Mouse (Mus musculus) heart, embryonic 12.5 days (tissue): ENCODE results near the gene 2810021J22Rik. TPM values are rescaled to one million over a fixed set of nuclear protein-coding genes. Genes with fewer than 3 reads are reported as not detected.
"Not testable (repeated sequence)": the region's sequence is repeated elsewhere in the genome, so short reads cannot be mapped to it uniquely, and the experiment has no call there.

Source experiments
- ATAC-seq: fragments of 200-750 bp; cut with Nextera tagmentation; 2 replicates; pipeline ENCODE4 v1.8.0; 2017; ENCODE audit warnings: moderate TSS enrichment, moderate library complexity; ENCODE audit not compliant: insufficient number of reproducible peaks, low FRiP score
- H3K27ac ChIP-seq: fragments of 300-500 bp; sonication (generic); 2 replicates; pipeline ENCODE4 v1.5.1; 2016; ENCODE audit warnings: mild to moderate bottlenecking, moderate library complexity; ENCODE audit not compliant: poor library complexity, severe bottlenecking
- H3K27me3 ChIP-seq: fragments of 300-500 bp; sonication (generic); replicated peaks from 2 replicates; pipeline ENCODE4 v1.6.1; 2016; ENCODE audit warnings: mild to moderate bottlenecking, moderate library complexity
- H3K36me3 ChIP-seq: fragments of 300-500 bp; sonication (generic); 2 replicates; pipeline ENCODE4 v1.6.1; 2016; ENCODE audit warnings: mild to moderate bottlenecking, moderate library complexity
- H3K4me1 ChIP-seq: fragments of 300-500 bp; sonication (generic); replicated peaks from 2 replicates; pipeline ENCODE4 v1.6.1; 2016; ENCODE audit warnings: mild to moderate bottlenecking
- H3K4me2 ChIP-seq: fragments of 300-500 bp; sonication (generic); 2 replicates; pipeline ENCODE4 v1.6.1; 2016; ENCODE audit warnings: mild to moderate bottlenecking, moderate library complexity
- H3K4me3 ChIP-seq: fragments of 300-500 bp; sonication (generic); 2 replicates; pipeline ENCODE4 v1.5.1; 2016; ENCODE audit warnings: mild to moderate bottlenecking
- H3K9ac ChIP-seq: fragments of 300-500 bp; sonication (generic); 2 replicates; pipeline ENCODE4 v1.6.1; 2016; ENCODE audit warnings: mild to moderate bottlenecking, moderate library complexity
- H3K9me3 ChIP-seq: fragments of 300-500 bp; sonication (generic); replicated peaks from 2 replicates; pipeline ENCODE4 v1.6.1; 2016; ENCODE audit warnings: mild to moderate bottlenecking, moderate library complexity
- WGBS: fragments of 180-500 bp; shearing (Covaris S2); methylation state at CpG from one replicate; pipeline ENCODE4 v1.1.7; 2016; 5-methylcytosine and 5-hydroxymethylcytosine counted together
- polyA plus RNA-seq: library from polyadenylated mRNA; unstranded; fragments of >200 nt; fragmentation: Nextera tagmentation; extraction: Ambion mirVana; gene quantifications from 2 replicates; pipeline ENCODE4 v1.2.1, GENCODE M21; 2016

2810021J22Rik gene
- polyA plus RNA-seq: 3.6 and 4.8 TPM in 2 replicates

DNA sequence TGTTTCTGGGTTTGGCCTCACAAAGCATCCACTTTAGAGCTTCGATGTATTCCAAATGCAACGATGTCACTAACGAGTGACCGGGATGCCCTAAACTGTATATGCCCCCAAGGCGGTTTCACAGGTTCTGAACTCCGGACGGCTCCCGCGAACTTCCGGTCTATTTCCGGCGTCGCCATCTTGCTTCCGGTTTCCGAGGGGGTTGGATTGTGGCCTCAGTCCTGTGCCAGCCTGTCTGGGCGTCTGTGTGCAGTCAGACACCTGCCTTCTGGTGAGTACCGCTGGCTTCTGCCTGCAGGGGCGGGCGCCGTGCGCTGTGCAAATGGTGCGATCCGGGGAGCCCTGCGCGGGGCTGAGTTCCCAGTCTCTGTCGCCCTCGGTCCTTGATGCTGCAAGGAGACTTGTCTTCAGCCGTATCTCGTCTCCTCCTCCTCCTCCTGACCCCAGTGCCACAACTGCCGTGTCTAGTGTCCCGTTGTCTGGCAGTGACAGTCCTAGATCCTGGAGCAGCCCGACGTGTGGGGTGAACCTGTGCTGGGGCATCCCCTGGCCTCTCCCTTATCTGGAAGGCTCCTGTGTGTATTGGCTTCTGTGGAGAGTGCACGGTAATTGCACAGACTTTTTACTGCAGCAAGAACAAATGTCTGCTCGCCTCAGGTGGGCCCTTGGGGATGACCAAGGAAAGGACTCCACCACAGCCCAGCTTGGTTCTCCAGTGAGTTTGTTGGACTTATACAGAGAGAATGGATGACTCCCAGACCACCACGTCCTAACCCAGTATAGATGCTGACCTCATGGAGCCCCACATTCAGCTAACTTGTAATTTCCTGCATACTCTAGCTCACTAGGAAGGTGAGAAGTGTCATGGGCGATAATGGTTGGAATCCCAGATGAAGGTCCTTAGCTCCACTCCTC lies at the start of gene 2810021J22Rik:
TSS of gene 2810021J22Rik (plus strand) at position 178 of the 915 bp plus-strand sequence.
- peak; percentile 88 for ATAC-seq
- peak within 1 kb of the TSS; percentile 78 for H3K9ac ChIP-seq
- H3K9me3 ChIP-seq: 0 out of 2 replicates have a peak, but pooled peaks cover 3% of the 10 kb centered on the region
- H3K4me1 ChIP-seq: peaks cover 11% of the 10 kb centered on the region
- peak within 1 kb of the TSS; percentile 79 for H3K4me3 ChIP-seq
- WGBS: 3% methylated on average over 37 of the region's 37 CpGs
- H3K27ac ChIP-seq: peak within 1 kb of the TSS; percentile 80
- H3K4me2 ChIP-seq: peak within 1 kb of the TSS; percentile 90
- no peaks in the 10 kb centered on the region for H3K27me3 ChIP-seq
- H3K36me3 ChIP-seq: peaks cover 22% of the 10 kb centered on the region

DNA sequence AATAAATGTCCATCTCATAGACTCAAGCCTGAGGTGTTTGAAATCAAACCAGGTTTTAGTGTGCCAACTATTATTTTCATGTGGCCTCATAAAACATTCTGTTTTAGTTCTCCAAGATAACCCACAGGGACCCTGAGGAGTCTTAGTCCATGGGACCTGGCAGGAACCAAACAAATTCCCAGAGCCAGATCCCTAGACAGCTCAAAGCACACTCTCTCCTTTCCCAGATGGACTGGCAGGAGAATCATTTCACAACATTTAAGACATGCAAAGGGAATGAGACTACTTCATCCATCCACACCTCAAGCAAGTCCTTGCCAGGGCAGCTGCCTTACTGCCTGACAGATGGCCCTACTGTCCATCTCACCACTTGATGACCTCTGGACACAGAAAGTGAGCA lies 38.1 kb upstream of the 2810021J22Rik start, which contains the start of gene Olfr312:
TSS of gene Olfr312 (plus strand) at position 301 of the 400 bp plus-strand sequence.
- H3K9me3 ChIP-seq, H3K4me3 ChIP-seq, H3K36me3 ChIP-seq, H3K27ac ChIP-seq, H3K4me2 ChIP-seq, H3K9ac ChIP-seq, H3K27me3 ChIP-seq, ATAC-seq, H3K4me1 ChIP-seq: not testable (repeated sequence)

DNA sequence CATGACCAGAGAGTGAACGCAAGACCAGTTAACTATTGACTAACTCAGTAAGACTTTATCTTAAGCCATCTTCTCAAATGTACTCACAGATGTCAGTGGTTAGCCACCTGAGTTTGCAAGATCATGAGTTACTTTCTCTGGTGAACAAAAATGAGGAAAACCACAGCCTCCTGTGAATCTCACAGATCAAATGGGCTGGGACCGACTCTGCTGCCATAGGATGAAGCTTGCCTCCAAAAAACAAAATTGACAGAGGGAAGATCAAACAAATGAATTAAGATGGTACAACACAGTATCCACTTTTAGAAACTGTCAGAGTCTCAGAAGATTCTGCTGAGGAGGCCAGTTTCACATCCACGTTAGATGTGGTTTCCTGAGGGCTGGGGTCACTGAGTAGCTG lies 37.3 kb upstream of the 2810021J22Rik start:
- ATAC-seq: no peak
- H3K27ac ChIP-seq: no peak overlapping the region
- H3K4me3 ChIP-seq: no peak overlapping the region
- H3K4me1 ChIP-seq: no peaks in the 10 kb centered on the region
- 70% methylated on average over 3 of the region's 3 CpGs for WGBS
- H3K9me3 ChIP-seq: no peaks in the 10 kb centered on the region
- no peak overlapping the region for H3K9ac ChIP-seq
- no peak overlapping the region for H3K4me2 ChIP-seq
- no peaks in the 10 kb centered on the region for H3K36me3 ChIP-seq
- H3K27me3 ChIP-seq: no peaks in the 10 kb centered on the region

DNA sequence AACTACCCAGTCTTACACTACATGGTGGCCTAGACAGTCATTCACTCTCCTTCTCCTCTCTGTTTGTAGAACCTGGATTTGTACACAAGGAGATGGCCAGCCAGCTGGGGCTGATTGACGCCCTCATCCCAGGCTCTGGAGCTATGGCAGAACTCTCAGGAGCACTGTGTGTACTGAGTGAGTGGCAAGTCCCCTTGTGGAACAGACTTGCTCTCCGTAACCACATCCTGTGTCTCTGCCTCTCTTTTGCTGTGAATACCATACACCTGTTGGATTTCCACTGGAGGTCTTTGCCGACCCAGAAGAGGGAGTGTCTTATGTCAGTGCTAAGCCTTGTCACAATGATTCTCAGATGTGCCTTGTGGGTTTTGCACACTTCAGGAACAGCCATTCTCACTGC lies 34.5 kb upstream of the 2810021J22Rik start:
- H3K4me3 ChIP-seq, H3K27me3 ChIP-seq, H3K27ac ChIP-seq, H3K9ac ChIP-seq, H3K36me3 ChIP-seq, ATAC-seq, H3K4me1 ChIP-seq, H3K9me3 ChIP-seq, H3K4me2 ChIP-seq: not testable (repeated sequence)
- WGBS: 74% methylated on average over 3 of the region's 3 CpGs

DNA sequence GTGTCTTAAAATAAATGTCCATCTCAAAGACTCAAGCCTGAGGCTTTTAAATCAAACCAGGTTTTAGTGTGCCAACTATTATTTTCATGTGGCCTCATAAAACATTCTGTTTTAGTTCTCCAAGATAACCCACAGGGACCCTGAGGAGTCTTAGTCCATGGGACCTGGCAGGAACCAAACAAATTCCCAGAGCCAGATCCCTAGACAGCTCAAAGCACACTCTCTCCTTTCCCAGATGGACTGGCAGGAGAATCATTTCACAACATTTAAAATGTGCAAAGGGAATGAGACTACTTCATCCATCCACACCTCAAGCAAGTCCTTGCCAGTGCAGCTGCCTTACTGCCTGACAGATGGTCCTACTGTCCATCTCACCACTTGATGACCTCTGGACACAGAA lies 28.1 kb upstream of the 2810021J22Rik start, which contains the start of gene Olfr311:
TSS of gene Olfr311 (plus strand) at position 301 of the 400 bp plus-strand sequence.
- not testable (repeated sequence) for H3K9ac ChIP-seq, H3K4me1 ChIP-seq, ATAC-seq, H3K9me3 ChIP-seq, H3K4me2 ChIP-seq, H3K27ac ChIP-seq, H3K4me3 ChIP-seq, H3K27me3 ChIP-seq, H3K36me3 ChIP-seq

DNA sequence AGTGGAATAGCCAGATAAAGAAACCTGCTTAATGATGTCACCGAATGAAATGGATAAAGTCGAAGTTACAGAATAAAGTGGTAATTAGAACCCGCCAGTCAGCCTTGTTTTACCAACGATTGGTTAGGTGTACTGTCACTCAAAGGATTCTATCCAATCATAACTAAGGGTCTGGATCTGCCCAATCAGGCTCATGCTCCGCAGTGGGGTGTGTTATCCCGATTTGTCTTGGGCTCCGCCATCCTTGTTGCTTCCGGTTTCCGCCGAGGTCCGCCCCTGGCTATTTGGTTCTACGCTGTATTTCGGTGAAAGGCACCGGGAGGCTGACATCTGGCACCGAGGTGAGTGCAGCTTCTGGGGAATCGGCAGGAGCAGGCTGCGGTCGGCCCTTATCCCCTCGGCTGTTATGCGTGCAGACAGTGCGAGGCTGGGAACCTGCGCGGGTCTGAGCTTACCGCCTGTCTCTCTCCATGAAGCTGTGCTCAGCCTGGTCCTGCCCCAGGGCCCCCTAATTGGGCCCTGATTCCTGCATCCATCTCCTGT lies 20.0 kb upstream of the 2810021J22Rik start, which contains the start of gene Gm12258:
TSS of gene Gm12258 (plus strand) at position 240 of the 543 bp plus-strand sequence.
- Histone ChIP-seq H3K27me3 (no peaks in the 10 kb centered on the region), H3K4me3 (peak within 1 kb of the TSS; percentile 95), H3K4me1 (peaks cover 7% of the 10 kb centered on the region), H3K4me2 (peak within 1 kb of the TSS; percentile 91), H3K9me3 (0 out of 2 replicates have a peak, but pooled peaks cover 3% of the 10 kb centered on the region), H3K36me3 (peaks cover 19% of the 10 kb centered on the region), H3K9ac (peak within 1 kb of the TSS; percentile 89), H3K27ac (peak within 1 kb of the TSS; percentile 78)
- under 1% methylated on average over 24 of the region's 24 CpGs for WGBS
- peak; percentile 100 for ATAC-seq

DNA sequence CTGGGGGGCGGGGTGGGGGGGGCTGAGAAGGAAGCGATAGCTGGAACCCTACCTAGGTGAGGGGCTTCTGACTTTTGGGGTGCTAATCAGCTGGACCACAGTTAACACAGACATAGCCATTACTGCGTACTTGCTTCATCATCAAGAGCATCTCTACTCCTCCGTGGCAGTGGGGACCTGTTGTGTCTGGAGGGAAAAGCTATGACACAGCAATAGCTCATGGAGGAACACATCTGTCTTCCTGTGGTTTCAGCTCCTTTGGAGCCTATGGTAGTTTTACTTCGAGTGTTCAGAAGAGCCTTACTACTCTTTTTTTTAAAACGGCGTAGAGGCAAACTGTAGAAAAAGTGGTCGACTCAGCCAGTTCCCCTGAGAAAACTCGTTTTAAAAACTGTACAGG lies 19.4 kb upstream of the 2810021J22Rik start:
- 0 out of 2 replicates have a peak, but pooled peaks have one; percentile 10 for ATAC-seq
- Histone ChIP-seq H3K27me3 (no peaks in the 10 kb centered on the region), H3K36me3 (peaks cover 25% of the 10 kb centered on the region), H3K4me2 (peak overlapping the region; percentile 91), H3K4me1 (peaks cover 7% of the 10 kb centered on the region), H3K9ac (peak overlapping the region; percentile 89), H3K9me3 (0 out of 2 replicates have a peak, but pooled peaks cover 3% of the 10 kb centered on the region), H3K4me3 (peak overlapping the region; percentile 95), H3K27ac (peak overlapping the region; percentile 78; the same call in 1 of the 2 replicates)
- 44% methylated on average over 9 of the region's 9 CpGs for WGBS

DNA sequence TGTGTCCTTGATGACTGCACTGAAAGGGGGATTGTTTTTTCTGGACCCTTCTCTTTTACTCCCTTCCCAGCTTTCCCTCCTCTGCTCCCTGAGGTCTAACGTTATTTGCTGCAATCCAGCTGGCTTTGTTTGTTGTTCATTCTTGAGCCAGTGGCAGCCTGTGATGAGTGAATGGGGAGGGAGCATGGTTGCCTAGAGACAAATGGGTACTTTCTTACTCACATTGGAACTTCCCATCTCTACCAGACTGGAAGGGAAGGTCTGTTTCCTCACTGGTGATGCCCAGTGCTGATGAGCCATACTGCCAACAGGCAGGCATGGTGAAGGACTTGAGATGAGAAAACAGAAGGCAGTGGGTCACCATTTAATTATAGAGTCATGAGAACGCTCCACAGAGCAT lies 17.3 kb upstream of the 2810021J22Rik start:
- Histone ChIP-seq H3K9ac (no peak overlapping the region), H3K4me3 (no peak overlapping the region), H3K9me3 (0 out of 2 replicates have a peak, but pooled peaks cover 3% of the 10 kb centered on the region), H3K4me2 (no peak overlapping the region), H3K27ac (no peak overlapping the region), H3K27me3 (no peaks in the 10 kb centered on the region), H3K4me1 (peaks cover 7% of the 10 kb centered on the region), H3K36me3 (peaks cover 33% of the 10 kb centered on the region)
- no peak for ATAC-seq
- WGBS: 73% methylated on average over 2 of the region's 2 CpGs

DNA sequence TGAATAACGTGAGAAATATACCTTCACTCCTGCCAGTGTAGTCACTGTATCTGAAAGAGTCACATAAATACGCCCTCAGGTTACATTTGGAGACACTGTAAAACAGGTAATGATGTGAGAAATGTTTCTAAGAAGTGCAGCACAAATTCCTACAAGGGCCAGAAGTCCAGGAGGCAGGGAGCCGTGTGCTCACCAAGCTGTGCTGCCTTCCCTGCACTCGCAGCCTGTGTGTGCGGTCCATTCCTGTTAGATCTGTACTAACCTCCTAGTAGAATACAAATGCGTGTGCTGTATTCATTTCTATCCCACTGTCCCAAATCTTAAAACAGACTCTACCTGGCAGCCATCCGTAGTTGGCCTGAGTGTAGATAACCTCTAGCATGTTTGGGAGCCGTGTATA lies 6.3 kb upstream of the 2810021J22Rik start:
- Histone ChIP-seq H3K9ac (no peak overlapping the region), H3K4me2 (no peak overlapping the region), H3K4me1 (no peaks in the 10 kb centered on the region), H3K27me3 (no peaks in the 10 kb centered on the region), H3K27ac (no peak overlapping the region), H3K9me3 (peaks cover 43% of the 10 kb centered on the region), H3K4me3 (no peak overlapping the region), H3K36me3 (peaks cover 52% of the 10 kb centered on the region)
- WGBS: 88% methylated on average over 8 of the region's 8 CpGs
- ATAC-seq: no peak

DNA sequence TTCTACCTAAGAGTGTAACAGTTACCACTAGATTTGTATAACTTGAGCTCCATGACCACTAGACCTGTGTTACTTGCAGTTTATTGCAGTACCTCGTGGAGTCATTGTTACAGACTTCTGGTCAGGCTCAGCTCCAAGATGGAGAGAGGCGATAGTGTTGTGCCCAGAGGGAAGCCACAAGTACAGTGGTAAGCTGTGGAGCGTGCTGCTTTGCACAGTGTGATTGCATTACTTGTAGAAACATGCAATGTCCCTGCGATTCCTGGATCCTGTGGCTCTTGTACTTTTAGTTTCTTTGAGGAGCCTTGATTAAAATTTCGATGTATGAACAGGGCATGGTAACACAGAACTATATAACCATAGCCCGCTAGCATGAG lies 926 bp downstream of the 2810021J22Rik start:
- H3K27me3 ChIP-seq: no peaks in the 10 kb centered on the region
- ATAC-seq: no peak
- peak overlapping the region; percentile 78; the same call in 1 of the 2 replicates for H3K9ac ChIP-seq
- no peak overlapping the region for H3K27ac ChIP-seq
- 86% methylated on average over 6 of the region's 6 CpGs for WGBS
- peak overlapping the region; percentile 90 for H3K4me2 ChIP-seq
- H3K36me3 ChIP-seq: peaks cover 22% of the 10 kb centered on the region
- H3K4me1 ChIP-seq: peaks cover 11% of the 10 kb centered on the region
- peak overlapping the region; percentile 79 for H3K4me3 ChIP-seq
- H3K9me3 ChIP-seq: 0 out of 2 replicates have a peak, but pooled peaks cover 3% of the 10 kb centered on the region

DNA sequence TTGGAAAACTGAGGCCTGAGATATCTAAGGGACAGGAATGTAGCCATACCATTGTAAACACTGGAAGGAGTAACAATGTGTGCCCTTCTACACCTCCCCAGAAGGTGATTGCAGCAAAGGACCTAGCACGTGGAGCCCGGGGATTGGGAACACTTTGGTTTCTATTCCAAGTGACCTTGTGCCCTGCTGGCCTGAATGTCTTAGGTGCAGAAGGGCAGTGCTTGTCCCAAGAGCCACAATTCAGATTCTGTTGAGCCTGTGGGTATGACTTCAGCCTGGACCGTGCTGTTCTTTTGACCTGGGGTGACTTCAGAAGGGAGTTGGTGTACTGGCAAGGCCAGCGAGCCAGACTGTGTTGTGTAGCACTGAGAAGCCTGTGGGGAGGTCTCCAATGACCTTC lies 3.9 kb downstream of the 2810021J22Rik start:
- Histone ChIP-seq H3K36me3 (peaks cover 25% of the 10 kb centered on the region), H3K27ac (no peak overlapping the region), H3K4me2 (no peak overlapping the region), H3K9ac (no peak overlapping the region), H3K4me1 (peaks cover 11% of the 10 kb centered on the region), H3K4me3 (no peak overlapping the region), H3K27me3 (no peaks in the 10 kb centered on the region), H3K9me3 (no peaks in the 10 kb centered on the region)
- no peak for ATAC-seq
- WGBS: 80% methylated on average over 4 of the region's 4 CpGs
